Mouse (Mus musculus) CD4-positive helper T cell, adult 2 months (primary cell): ENCODE results near the gene L3mbtl1.

Experiments
- DNase-seq: peaks from one replicate; pipeline ENCODE4 v3.0.0-alpha.2; 2012; ENCODE audit warnings: low read depth, missing footprints, low spot score

L3mbtl1 gene

GRCm38 (mm10) chr2:162993881-162994616 is 50.8 kb downstream of the L3mbtl1 start:
- DNase-seq, result no peak

GRCm38 (mm10) chr2:162998528-162999230 is 55.4 kb downstream of the L3mbtl1 start:
- peak; percentile 54 for DNase-seq

- DNase-seq, result peak; percentile 46
These were observed 56.5 kb downstream of the L3mbtl1 start for GRCm38 (mm10) chr2:162999744-163000143.

- no peak for DNase-seq
These were observed 57.8 kb downstream of the L3mbtl1 start for GRCm38 (mm10) chr2:163001071-163001470.

GRCm38 (mm10) chr2:163007299-163007698 is 64.0 kb downstream of the L3mbtl1 start:
- no peak for DNase-seq

- peak; percentile 93 for DNase-seq
These were observed 73.9 kb downstream of the L3mbtl1 start, which contains the start of gene Ift52 for GRCm38 (mm10) chr2:163016916-163017743. Ift52 (plus strand) TSS chr2:163017354.
